Mouse (Mus musculus): Measurements from ENCODE around the gene Plekha8.

DNA sequence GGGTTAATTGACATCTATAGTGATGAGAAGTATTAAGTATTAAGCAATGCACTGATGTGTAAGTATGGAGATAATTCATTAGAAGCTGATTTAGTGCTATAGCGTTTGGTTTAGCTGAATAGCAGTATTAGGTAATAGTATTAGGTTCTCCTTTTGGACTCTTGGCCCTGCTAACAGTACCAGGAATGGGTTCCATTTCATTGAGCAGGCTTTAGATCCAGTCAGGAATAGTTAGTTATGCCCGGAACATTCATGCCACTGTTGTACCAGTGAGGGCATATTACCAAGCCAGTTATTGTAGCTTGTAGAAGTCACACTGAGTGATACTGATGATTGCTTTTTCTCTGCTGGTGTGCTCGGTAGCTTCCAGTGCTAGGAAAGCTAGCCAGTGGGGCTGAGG, 2.8 kb downstream of the Plekha8 start:
- TF ChIP-seq CTCF (IDR thresholded peaks at IDR 0.05) (no peak), EP300 (IDR thresholded peaks at IDR 0.05) (no peak)

Data from lung, postnatal 0 days (tissue).